Mouse (Mus musculus): ENCODE results near the gene Susd1. TPM values are rescaled to one million over a fixed set of nuclear protein-coding genes. Genes with fewer than 3 reads are reported as not detected.

The Susd1 gene
- total RNA-seq, 2 experiments from 2014 or later, result 7.1 to 7.5 TPM

- no peak for DNase-seq (ENCODE audit: extremely low spot score in 1 of 2, low spot score in 2 of 2)
- intact Hi-C loops (cut with DNase I), result no loop called here
- no peak overlapping the region for H3K4me3 ChIP-seq
- no peak overlapping the region for H3K27ac ChIP-seq
- no peak for TF ChIP-seq CTCF (IDR thresholded peaks at IDR 0.05)
Observed at GRCm38 (mm10) chr4:59452503-59452933, 14.1 kb upstream of the Susd1 start.

GRCm38 (mm10) chr4:59450906-59451305, 12.5 kb upstream of the Susd1 start:
- no peak for DNase-seq (ENCODE audit: extremely low spot score in 1 of 2, low spot score in 2 of 2)
- intact Hi-C loops (cut with DNase I), result no loop called here
- no peak overlapping the region for H3K4me3 ChIP-seq
- TF ChIP-seq CTCF (IDR thresholded peaks at IDR 0.05), result no peak
- H3K27ac ChIP-seq, result no peak overlapping the region

- no peak for DNase-seq (ENCODE audit: extremely low spot score in 1 of 2, low spot score in 2 of 2)
- TF ChIP-seq CTCF (IDR thresholded peaks at IDR 0.05), result no peak
- no peak overlapping the region for H3K4me3 ChIP-seq
Observed at GRCm38 (mm10) chr4:59450234-59450854, 11.9 kb upstream of the Susd1 start.

GRCm38 (mm10) chr4:59447296-59447695, 8.9 kb upstream of the Susd1 start:
- no peak for DNase-seq (ENCODE audit: extremely low spot score in 1 of 2, low spot score in 2 of 2)
- intact Hi-C loops (cut with DNase I), result no loop called here
- H3K4me3 ChIP-seq, result no peak overlapping the region
- no peak for TF ChIP-seq CTCF (IDR thresholded peaks at IDR 0.05)
- no peak overlapping the region for H3K27ac ChIP-seq

More at GRCm38 (mm10) chr4:59450234-59450854, 11.9 kb upstream of the Susd1 start:
- intact Hi-C loops (cut with DNase I), result no loop called here
- no peak overlapping the region for H3K27ac ChIP-seq

GRCm38 (mm10) chr4:59445516-59445915, 7.1 kb upstream of the Susd1 start:
- intact Hi-C loops (cut with DNase I), result no loop called here
- Histone ChIP-seq H3K4me3 (no peak overlapping the region), H3K27ac (no peak overlapping the region)
- TF ChIP-seq CTCF (IDR thresholded peaks at IDR 0.05), result no peak
- no peak for DNase-seq (ENCODE audit: extremely low spot score in 1 of 2, low spot score in 2 of 2)

- TF ChIP-seq CTCF (IDR thresholded peaks at IDR 0.05), result no peak
- intact Hi-C loops (cut with DNase I), result no loop called here
- H3K27ac ChIP-seq, result no peak overlapping the region
- DNase-seq (ENCODE audit: extremely low spot score in 1 of 2, low spot score in 2 of 2), result no peak
- no peak overlapping the region for H3K4me3 ChIP-seq
Observed at GRCm38 (mm10) chr4:59444994-59445393, 6.6 kb upstream of the Susd1 start.

- no peak overlapping the region for H3K27ac ChIP-seq
- H3K4me3 ChIP-seq, result no peak overlapping the region
- DNase-seq (ENCODE audit: extremely low spot score in 1 of 2, low spot score in 2 of 2), result no peak
- TF ChIP-seq CTCF (IDR thresholded peaks at IDR 0.05), result no peak
- intact Hi-C loops (cut with DNase I), result no loop called here
Observed at GRCm38 (mm10) chr4:59444085-59444484, 5.7 kb upstream of the Susd1 start.

- no peak overlapping the region for H3K27ac ChIP-seq
- no peak for DNase-seq (ENCODE audit: extremely low spot score in 1 of 2, low spot score in 2 of 2)
- TF ChIP-seq CTCF (IDR thresholded peaks at IDR 0.05), result no peak
- intact Hi-C loops (cut with DNase I), result no loop called here
- H3K4me3 ChIP-seq, result no peak overlapping the region
Observed at GRCm38 (mm10) chr4:59441265-59441664, 2.8 kb upstream of the Susd1 start.

GRCm38 (mm10) chr4:59439960-59440359, 1.5 kb upstream of the Susd1 start:
- intact Hi-C loops (cut with DNase I), result loop anchor here (5.0 kb wide), 1 partner anchor 107 kb away; the partner anchor contains the start of gene Ptbp3
- no peak overlapping the region for H3K4me3 ChIP-seq
- DNase-seq (ENCODE audit: extremely low spot score in 1 of 2, low spot score in 2 of 2), result no peak
- no peak overlapping the region for H3K27ac ChIP-seq
- TF ChIP-seq CTCF (IDR thresholded peaks at IDR 0.05), result no peak

GRCm38 (mm10) chr4:59439041-59439440, 608 bp upstream of the Susd1 start:
- no peak for DNase-seq (ENCODE audit: extremely low spot score in 1 of 2, low spot score in 2 of 2)
- intact Hi-C loops (cut with DNase I), result loop anchor here (5.0 kb wide), 1 partner anchor 108 kb away; the partner anchor contains the start of gene Ptbp3
- TF ChIP-seq CTCF (IDR thresholded peaks at IDR 0.05), result no peak
- no peak overlapping the region for H3K4me3 ChIP-seq
- no peak overlapping the region for H3K27ac ChIP-seq

- TF ChIP-seq CTCF (IDR thresholded peaks at IDR 0.05), result no peak
- DNase-seq (ENCODE audit: extremely low spot score in 1 of 2, low spot score in 2 of 2), result no peak
- H3K27ac ChIP-seq, result no peak overlapping the region
- H3K4me3 ChIP-seq, result no peak overlapping the region
- intact Hi-C loops (cut with DNase I), result loop anchor here (5.0 kb wide), 1 partner anchor 111 kb away; the partner anchor contains the start of gene Ptbp3
Observed at GRCm38 (mm10) chr4:59435951-59436350, 2.5 kb downstream of the Susd1 start.

GRCm38 (mm10) chr4:59434039-59434438, 4.4 kb downstream of the Susd1 start:
- TF ChIP-seq CTCF (IDR thresholded peaks at IDR 0.05), result no peak
- no peak for DNase-seq (ENCODE audit: extremely low spot score in 1 of 2, low spot score in 2 of 2)
- intact Hi-C loops (cut with DNase I), result no loop called here
- Histone ChIP-seq H3K27ac (no peak overlapping the region), H3K4me3 (no peak overlapping the region)

GRCm38 (mm10) chr4:59429128-59429527, 9.3 kb downstream of the Susd1 start:
- no peak overlapping the region for H3K27ac ChIP-seq
- no peak for DNase-seq (ENCODE audit: extremely low spot score in 1 of 2, low spot score in 2 of 2)
- intact Hi-C loops (cut with DNase I), result no loop called here
- no peak overlapping the region for H3K4me3 ChIP-seq
- TF ChIP-seq CTCF (IDR thresholded peaks at IDR 0.05), result no peak
